Mouse (Mus musculus): Measurements from ENCODE around the gene Irf7. TPM values are rescaled to one million over a fixed set of nuclear protein-coding genes. Genes with fewer than 3 reads are reported as not detected.
A peak's percentile ranks its signal among the peaks of the same experiment; 100 is the strongest.

Irf7 gene
- 32.5 and 46.0 TPM in 2 replicates for polyA plus RNA-seq (2015; fragmentation: Nextera tagmentation; extraction: Ambion mirVana)

GRCm38 (mm10) chr7:141265739-141266561 lies at the start of gene Irf7:
TSS of gene Irf7 (minus strand) at chr7:141266481.

GRCm38 (mm10) chr7:141291921-141292582 lies 25.8 kb upstream of the Irf7 start, which contains the start of gene Drd4:
TSS of gene Drd4 (plus strand) at chr7:141292006.

GRCm38 (mm10) chr7:141278766-141279590 lies 12.7 kb upstream of the Irf7 start, which contains the start of gene Sct:
TSS of gene Sct (minus strand) at chr7:141279133.

GRCm38 (mm10) chr7:141276546-141276945 lies 10.3 kb upstream of the Irf7 start, which contains the start of gene Cdhr5:
TSS of gene Cdhr5 (minus strand) at chr7:141276786.

GRCm38 (mm10) chr7:141228279-141229067 lies 37.8 kb downstream of the Irf7 start, which contains the start of gene Phrf1:
TSS of gene Phrf1 (plus strand) at chr7:141228784.

GRCm38 (mm10) chr7:141215101-141215879 lies 51.0 kb downstream of the Irf7 start, which contains the start of gene Rassf7:
TSS of gene Rassf7 (plus strand) at chr7:141215860.

GRCm38 (mm10) chr7:141213605-141214235 lies 52.6 kb downstream of the Irf7 start, which contains the start of gene Lmntd2:
TSS of gene Lmntd2 (minus strand) at chr7:141214080.

MicroRNA genes within 50 kb of the gene (microRNA counts, 519-probe panel; counts per million panel counts)
- 6,251 counts per million, percentile 53 among the panel's probes with 10 or more counts for microRNA mmu-miR-210

Other genes with a start within 250 kb of the Irf7 start
- 94.2 and 145 TPM in 2 replicates for gene Ifitm6, start 248.6 kb downstream of the Irf7 start, polyA plus RNA-seq (2015; fragmentation: Nextera tagmentation; extraction: Ambion mirVana)
- not detected in 2 replicates for gene Gm17387, start 237.3 kb downstream of the Irf7 start, polyA plus RNA-seq (2015; fragmentation: Nextera tagmentation; extraction: Ambion mirVana)
- 0.29 and 0.49 TPM in 2 replicates for gene B4galnt4, start 205.4 kb downstream of the Irf7 start, polyA plus RNA-seq (2015; fragmentation: Nextera tagmentation; extraction: Ambion mirVana)
- gene Pkp3, start 188.3 kb downstream of the Irf7 start, polyA plus RNA-seq (2015; fragmentation: Nextera tagmentation; extraction: Ambion mirVana) = 2.2 and 3.6 TPM in 2 replicates
- 8.6 and 9.9 TPM in 2 replicates for gene Sigirr, start 165.9 kb downstream of the Irf7 start, polyA plus RNA-seq (2015; fragmentation: Nextera tagmentation; extraction: Ambion mirVana)
- gene Ano9, start 148.7 kb downstream of the Irf7 start, polyA plus RNA-seq (2015; fragmentation: Nextera tagmentation; extraction: Ambion mirVana) = 0.29 and 0.60 TPM in 2 replicates
- 137 and 167 TPM in 2 replicates for gene Ptdss2, start 144.1 kb downstream of the Irf7 start, polyA plus RNA-seq (2015; fragmentation: Nextera tagmentation; extraction: Ambion mirVana)
- 61.3 and 72.7 TPM in 2 replicates for gene Rnh1, start 93.6 kb downstream of the Irf7 start, polyA plus RNA-seq (2015; fragmentation: Nextera tagmentation; extraction: Ambion mirVana)
- 62.2 and 63.7 TPM in 2 replicates for gene Hras, start 72.5 kb downstream of the Irf7 start, polyA plus RNA-seq (2015; fragmentation: Nextera tagmentation; extraction: Ambion mirVana)
- 4.3 and 4.7 TPM in 2 replicates for gene Lrrc56, start 72.3 kb downstream of the Irf7 start, polyA plus RNA-seq (2015; fragmentation: Nextera tagmentation; extraction: Ambion mirVana)
- gene Lmntd2, start 52.4 kb downstream of the Irf7 start, polyA plus RNA-seq (2015; fragmentation: Nextera tagmentation; extraction: Ambion mirVana) = 0.22 and 0.33 TPM in 2 replicates
- gene Rassf7, start 50.6 kb downstream of the Irf7 start, polyA plus RNA-seq (2015; fragmentation: Nextera tagmentation; extraction: Ambion mirVana) = 9.9 and 12.2 TPM in 2 replicates
- gene Phrf1, start 37.7 kb downstream of the Irf7 start, polyA plus RNA-seq (2015; fragmentation: Nextera tagmentation; extraction: Ambion mirVana) = 32.7 and 37.2 TPM in 2 replicates
- gene Cdhr5, start 10.3 kb upstream of the Irf7 start, polyA plus RNA-seq (2015; fragmentation: Nextera tagmentation; extraction: Ambion mirVana) = 0.07 and 0.11 TPM in 2 replicates
- gene Sct, start 12.7 kb upstream of the Irf7 start, polyA plus RNA-seq (2015; fragmentation: Nextera tagmentation; extraction: Ambion mirVana) = 10.2 and 15.9 TPM in 2 replicates
- 0.10 and 0.55 TPM in 2 replicates for gene Drd4, start 25.5 kb upstream of the Irf7 start, polyA plus RNA-seq (2015; fragmentation: Nextera tagmentation; extraction: Ambion mirVana)
- gene Deaf1, start 61.2 kb upstream of the Irf7 start, polyA plus RNA-seq (2015; fragmentation: Nextera tagmentation; extraction: Ambion mirVana) = 26.7 and 31.4 TPM in 2 replicates
- 25.3 and 26.4 TPM in 2 replicates for gene Tmem80, start 61.3 kb upstream of the Irf7 start, polyA plus RNA-seq (2015; fragmentation: Nextera tagmentation; extraction: Ambion mirVana)
- gene Eps8l2, start 72.4 kb upstream of the Irf7 start, polyA plus RNA-seq (2015; fragmentation: Nextera tagmentation; extraction: Ambion mirVana) = 1.6 and 2.0 TPM in 2 replicates
- 532 and 557 TPM in 2 replicates for gene Taldo1, start 125.7 kb upstream of the Irf7 start, polyA plus RNA-seq (2015; fragmentation: Nextera tagmentation; extraction: Ambion mirVana)
- gene Gatd1, start 147.7 kb upstream of the Irf7 start, polyA plus RNA-seq (2015; fragmentation: Nextera tagmentation; extraction: Ambion mirVana) = 27.9 and 38.0 TPM in 2 replicates
- 0.17 TPM in 1 of 2 replicates, not detected in the other for gene Cend1, start 163.0 kb upstream of the Irf7 start, polyA plus RNA-seq (2015; fragmentation: Nextera tagmentation; extraction: Ambion mirVana)
- 9.6 and 12.0 TPM in 2 replicates for gene Slc25a22, start 171.4 kb upstream of the Irf7 start, polyA plus RNA-seq (2015; fragmentation: Nextera tagmentation; extraction: Ambion mirVana)
- gene Pidd1, start 177.5 kb upstream of the Irf7 start, polyA plus RNA-seq (2015; fragmentation: Nextera tagmentation; extraction: Ambion mirVana) = 11.9 and 14.1 TPM in 2 replicates
- 1,725 and 1,765 TPM in 2 replicates for gene Rplp2, start 180.9 kb upstream of the Irf7 start, polyA plus RNA-seq (2015; fragmentation: Nextera tagmentation; extraction: Ambion mirVana)
- gene Pnpla2, start 188.7 kb upstream of the Irf7 start, polyA plus RNA-seq (2015; fragmentation: Nextera tagmentation; extraction: Ambion mirVana) = 23.6 and 27.5 TPM in 2 replicates
- gene Cracr2b, start 194.6 kb upstream of the Irf7 start, polyA plus RNA-seq (2015; fragmentation: Nextera tagmentation; extraction: Ambion mirVana) = 12.7 and 15.8 TPM in 2 replicates
- gene Cd151, start 200.9 kb upstream of the Irf7 start, polyA plus RNA-seq (2015; fragmentation: Nextera tagmentation; extraction: Ambion mirVana) = 9.2 and 10.5 TPM in 2 replicates
- gene Polr2l, start 208.7 kb upstream of the Irf7 start, polyA plus RNA-seq (2015; fragmentation: Nextera tagmentation; extraction: Ambion mirVana) = 56.8 and 65.1 TPM in 2 replicates
- 65.7 and 84.5 TPM in 2 replicates for gene Tspan4, start 208.8 kb upstream of the Irf7 start, polyA plus RNA-seq (2015; fragmentation: Nextera tagmentation; extraction: Ambion mirVana)